Mouse (Mus musculus): ENCODE data around the gene Fbxo7. TPM values are rescaled to one million over a fixed set of nuclear protein-coding genes. Genes with fewer than 3 reads are reported as not detected.
"Not testable (repeated sequence)": the region's sequence is repeated elsewhere in the genome, so short reads cannot be mapped to it uniquely, and the experiment has no call there.

The Fbxo7 gene
- total RNA-seq (2015; ENCODE audit: low replicate concordance) = 84.9 and 110 TPM in 2 replicates
- 123 and 155 TPM in 2 replicates for total RNA-seq (2017; ENCODE audit: low replicate concordance)

DNA sequence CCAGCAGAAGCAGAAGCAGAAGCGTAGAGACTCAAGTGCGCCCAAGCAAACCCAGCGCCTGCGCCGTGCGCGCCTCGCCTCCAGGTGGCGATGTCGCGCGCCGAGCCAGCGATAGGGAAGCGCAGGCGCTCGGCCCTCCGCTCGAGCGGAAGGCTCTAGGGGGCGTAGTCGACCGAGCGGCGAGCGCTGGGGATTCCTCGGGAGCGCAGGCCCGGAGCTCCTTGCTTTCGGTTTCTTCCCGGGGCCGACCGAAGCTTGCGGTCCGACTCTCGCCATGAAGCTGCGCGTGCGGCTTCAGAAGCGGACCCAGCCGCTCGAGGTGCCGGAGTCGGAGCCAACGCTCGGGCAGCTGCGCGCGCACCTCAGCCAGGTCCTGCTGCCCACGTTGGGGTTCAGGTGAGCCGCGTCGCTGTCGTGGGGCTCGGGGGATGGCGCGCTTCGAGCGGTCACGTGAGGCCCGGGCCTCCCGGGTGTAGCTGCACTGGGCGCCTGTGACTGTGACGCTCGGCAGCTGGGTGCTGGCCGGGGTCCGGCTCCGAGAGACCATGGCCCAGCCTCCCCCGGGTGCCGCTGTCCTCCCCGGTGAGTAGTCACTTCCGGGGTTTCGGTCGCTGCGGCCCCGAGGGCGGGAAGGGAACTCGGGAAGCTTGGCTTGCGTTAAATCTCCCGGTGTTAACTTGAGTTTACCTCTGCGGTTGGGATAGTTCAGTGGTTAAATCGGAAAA lies at the start of gene Fbxo7:
Gene Fbxo7, plus strand, starts transcription at position 224 of the 725 bp plus-strand sequence.
- peak; percentile 72 for ATAC-seq (replicated peaks; ENCODE audit: low FRiP score, poor library complexity, severe bottlenecking)

DNA sequence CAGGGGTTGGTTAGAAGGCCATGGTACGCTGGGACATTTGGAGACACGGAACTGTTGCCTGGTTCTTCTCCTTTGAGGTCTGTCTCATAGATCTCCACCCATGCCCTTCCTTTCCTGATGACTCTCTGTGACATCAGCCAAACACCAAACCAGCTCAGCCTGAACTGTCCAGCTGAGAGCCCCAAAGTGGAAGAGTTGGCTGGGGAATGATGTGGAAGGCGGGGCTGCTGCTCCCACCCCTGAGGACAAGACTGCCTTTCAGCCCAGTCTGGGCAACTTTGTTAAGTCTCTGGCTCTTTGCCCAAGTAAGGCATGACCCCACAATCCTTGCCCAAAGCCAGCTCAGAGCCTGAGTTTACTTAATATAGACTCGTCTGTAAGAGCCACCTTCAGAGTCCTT lies 48.9 kb upstream of the Fbxo7 start:
- no peak for ATAC-seq (replicated peaks; ENCODE audit: low FRiP score, poor library complexity, severe bottlenecking)

DNA sequence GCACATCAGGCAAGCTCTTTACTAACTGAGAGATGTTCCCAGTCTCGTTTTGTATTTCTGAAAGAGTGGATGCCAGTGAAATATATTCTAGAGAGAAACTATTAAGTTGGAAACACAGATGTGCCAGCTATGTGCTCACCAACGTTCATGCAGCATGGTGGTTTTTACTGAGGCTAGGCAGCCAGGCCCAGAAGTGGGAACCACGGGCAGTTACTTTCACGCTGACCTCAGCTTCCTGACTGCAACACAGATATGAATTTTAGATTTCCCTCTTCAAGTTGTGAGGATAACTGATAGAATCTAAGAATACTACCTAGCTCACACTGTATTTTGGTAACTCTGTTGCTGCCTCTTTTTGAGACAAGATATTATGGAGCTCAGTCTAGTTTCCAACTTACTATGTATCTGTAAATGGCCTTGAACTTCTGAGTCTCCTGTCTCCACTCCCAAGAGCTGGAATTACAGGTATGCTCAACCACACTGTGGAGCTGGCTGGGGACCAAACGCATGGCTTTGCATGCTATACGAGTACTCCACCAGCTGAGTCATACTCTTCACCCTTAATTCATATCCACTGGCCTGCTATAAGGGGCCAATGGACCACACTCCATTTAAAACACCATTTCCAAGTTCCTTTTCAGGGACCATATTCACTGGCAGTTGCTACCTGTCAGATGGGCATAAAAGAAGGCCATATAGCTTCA lies 32.2 kb upstream of the Fbxo7 start:
- no peak for ATAC-seq (replicated peaks; ENCODE audit: low FRiP score, poor library complexity, severe bottlenecking)

DNA sequence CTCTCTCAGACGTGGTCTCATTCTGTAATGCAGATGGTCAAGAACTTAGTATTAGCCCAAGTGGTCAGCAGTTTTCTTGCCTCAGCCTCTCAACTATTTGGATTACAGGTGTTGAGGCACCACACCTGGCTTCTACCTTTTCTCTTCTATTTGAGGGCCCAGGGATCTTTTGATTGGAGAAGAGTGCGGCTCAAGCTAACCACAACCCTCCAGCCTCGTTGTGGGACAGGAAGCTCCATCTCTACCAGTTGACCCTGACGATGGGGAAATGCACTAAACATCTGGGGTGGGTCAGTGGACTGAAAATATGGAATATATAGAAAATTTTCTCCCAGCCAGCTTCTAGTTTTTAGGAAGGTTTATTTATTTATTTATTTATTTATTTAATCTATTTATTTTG lies 29.4 kb upstream of the Fbxo7 start:
- no peak for ATAC-seq (replicated peaks; ENCODE audit: low FRiP score, poor library complexity, severe bottlenecking)

DNA sequence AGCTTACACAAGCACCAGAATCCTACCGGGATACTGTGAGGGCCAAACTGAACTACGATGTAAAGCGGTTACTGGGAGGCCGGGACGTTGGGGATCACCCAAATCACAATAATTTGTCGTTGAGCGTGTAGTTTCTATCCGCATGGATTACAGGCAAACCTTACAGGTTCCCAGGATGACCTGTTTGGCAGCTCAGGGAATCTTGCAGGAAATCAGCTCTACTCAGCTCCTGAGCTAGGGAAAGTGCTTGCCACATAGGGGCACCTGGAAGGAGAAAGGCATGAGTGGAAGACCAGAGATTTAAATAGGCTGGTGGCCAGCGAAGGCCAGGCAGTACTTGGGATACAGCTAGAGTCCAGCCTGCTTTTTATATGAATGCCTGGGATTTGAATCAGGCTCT lies 27.9 kb upstream of the Fbxo7 start:
- ATAC-seq (replicated peaks; ENCODE audit: low FRiP score, poor library complexity, severe bottlenecking) = no peak

DNA sequence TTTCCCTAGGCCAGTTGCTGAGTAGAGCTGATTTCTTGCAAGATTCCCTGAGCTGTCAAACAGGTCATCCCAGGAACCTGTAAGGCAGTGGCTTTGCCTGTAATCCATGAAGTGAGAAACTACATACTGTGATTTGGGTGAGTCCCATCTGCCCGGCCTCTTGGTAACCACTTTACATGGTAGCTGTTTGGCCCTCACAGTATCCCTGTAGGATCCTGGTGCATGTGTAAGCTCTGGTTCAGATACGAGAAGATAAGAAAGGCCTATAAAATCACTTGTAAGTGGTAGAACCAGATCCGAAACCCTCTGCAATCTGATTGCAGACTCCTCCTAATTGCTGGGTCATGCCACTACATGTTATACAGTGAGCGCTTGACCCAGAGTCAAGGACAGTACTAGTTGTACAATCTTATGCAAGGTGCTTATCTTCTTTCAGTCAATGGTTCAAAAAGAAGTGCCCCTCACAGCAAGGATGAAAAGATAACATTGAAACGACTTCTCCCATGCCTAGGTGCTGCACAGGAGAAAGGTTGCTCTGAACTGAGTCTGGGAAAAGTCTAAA lies 27.1 kb upstream of the Fbxo7 start:
- ATAC-seq (replicated peaks; ENCODE audit: low FRiP score, poor library complexity, severe bottlenecking) = no peak

DNA sequence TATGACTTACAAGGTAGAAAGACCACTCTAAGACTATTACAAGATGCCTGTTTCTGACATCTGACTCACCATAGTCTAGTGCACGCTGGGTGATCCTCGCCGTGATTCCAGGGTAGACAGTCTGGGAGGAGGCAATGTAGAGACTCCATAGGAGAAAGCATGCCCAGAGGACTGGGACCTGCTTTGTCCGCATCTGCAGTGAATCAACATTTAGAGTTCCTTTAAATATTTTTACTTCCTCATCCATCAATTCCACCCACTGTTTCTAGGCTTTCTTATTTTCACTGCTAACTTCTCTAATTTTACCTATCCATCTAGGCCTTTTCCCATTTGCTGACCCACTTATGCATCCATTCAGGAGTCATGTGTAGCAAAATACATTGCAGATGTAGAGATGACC lies 21.3 kb upstream of the Fbxo7 start:
- ATAC-seq (replicated peaks; ENCODE audit: low FRiP score, poor library complexity, severe bottlenecking) = no peak

DNA sequence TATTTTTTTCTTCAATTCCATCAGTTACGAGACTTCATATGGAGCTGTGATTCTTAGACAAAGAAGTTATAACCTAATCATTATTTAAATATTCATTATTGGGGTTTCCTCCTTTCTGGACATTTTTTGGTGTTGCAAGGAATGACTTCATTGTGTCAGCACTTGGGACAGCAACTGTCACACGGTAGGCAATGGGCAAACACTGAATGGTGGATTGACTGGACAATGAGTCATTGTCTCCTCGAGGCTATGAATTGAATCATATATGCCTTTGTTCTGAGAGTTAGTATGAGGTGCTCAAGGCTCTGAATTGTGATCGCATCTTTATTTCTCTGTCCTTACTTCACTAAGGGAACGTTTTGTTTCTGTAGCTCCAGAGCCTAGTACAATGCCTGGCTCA lies 15.3 kb upstream of the Fbxo7 start:
- ATAC-seq (replicated peaks; ENCODE audit: low FRiP score, poor library complexity, severe bottlenecking) = no peak

DNA sequence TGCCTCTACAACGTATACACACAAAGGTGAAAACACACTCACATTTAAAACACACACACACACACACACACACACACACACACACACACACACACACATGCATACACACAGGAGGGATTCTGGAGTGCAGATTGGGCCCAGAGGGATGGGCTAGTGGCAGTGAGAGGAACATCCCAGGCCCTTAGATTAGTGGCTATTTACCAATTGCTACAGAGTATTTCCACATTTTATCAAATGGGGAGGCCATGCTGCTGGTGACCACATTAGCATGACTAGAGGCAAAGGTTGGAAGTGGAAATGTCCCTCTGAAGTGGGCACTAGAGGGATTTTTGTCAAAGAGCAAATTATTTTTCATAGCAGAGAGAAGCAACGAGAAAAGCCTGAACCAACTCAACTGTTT lies 12.1 kb upstream of the Fbxo7 start:
- no peak for ATAC-seq (replicated peaks; ENCODE audit: low FRiP score, poor library complexity, severe bottlenecking)

DNA sequence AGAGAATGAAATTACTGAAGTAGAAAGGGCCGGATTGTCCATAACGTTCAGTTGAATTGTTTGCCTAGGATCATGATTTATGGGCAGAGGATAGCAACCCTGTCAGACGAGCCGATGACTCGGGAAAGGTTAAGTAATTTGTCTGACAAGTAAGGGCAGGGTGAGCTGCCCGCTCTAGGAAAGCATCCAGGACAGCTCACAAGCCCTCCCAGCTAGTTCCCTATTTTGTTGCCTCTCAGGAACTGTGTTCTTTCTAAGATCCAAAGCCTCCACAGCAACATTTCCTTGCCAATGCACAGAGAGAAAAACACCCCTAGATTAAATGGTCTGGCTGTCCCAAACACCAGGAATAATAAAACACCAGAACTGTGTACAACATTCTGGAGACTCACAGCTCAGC lies 11.1 kb upstream of the Fbxo7 start:
- ATAC-seq (replicated peaks; ENCODE audit: low FRiP score, poor library complexity, severe bottlenecking) = no peak

DNA sequence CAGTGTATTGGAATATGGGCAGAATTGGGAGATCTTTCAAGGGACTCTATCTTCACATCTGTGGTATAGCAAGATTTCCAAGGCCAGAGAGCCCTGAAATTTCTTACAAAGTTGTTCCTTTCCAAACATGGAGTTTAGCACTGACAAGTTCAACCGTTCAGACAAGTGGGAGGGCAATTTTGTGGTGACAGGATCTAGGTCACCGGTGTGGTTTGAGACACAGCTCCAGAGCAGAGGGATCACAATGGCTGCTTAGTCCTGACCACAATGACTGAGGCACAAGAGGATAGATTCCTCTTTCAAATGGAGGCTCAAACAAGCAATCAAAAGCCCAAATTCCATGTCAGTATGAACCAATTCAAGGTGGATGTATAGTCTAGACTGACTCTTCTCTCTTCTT lies 10.6 kb upstream of the Fbxo7 start:
- ATAC-seq (replicated peaks; ENCODE audit: low FRiP score, poor library complexity, severe bottlenecking) = no peak

DNA sequence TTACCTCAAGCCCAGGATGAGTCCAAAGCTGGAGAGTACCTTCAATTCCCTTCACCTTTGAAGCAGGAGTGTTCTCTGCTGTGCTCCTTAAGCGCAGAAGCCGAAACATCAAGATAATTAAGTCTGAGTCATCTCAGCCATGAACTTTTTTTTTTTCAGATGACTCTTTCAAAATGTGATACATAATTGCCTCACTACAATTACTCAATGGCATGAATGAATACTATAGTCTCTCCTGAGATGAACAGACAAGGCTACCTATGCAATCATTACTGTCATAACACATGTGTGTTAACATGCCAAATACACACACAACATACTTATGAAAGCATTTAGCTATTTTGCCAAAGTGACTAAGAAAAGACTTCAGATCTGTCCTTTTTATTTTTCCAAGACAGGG lies 10.0 kb upstream of the Fbxo7 start, which contains the start of gene Bpifc:
Gene Bpifc, minus strand, starts transcription at position 115 of the 400 bp plus-strand sequence.
- ATAC-seq (replicated peaks; ENCODE audit: low FRiP score, poor library complexity, severe bottlenecking) = no peak

DNA sequence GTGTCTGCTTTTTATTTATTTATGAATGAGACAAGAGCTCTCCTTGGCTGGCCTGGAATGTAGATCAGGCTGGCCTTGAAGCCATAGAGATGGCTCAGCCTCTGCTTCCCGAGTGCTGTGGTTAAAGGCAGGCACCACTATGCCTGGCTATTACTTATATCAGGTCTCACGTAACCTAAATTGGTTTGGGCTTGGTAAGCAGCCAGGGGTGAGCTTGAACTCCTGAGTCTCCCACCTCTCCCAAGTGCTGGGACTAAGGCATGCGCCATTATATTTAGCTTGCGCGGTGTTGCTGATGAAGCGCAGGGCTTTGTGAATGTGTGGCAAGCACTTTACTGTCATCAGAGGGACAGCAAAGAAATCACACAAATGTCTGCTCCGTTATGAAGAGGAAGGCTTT lies 4.0 kb upstream of the Fbxo7 start:
- no peak for ATAC-seq (replicated peaks; ENCODE audit: low FRiP score, poor library complexity, severe bottlenecking)

DNA sequence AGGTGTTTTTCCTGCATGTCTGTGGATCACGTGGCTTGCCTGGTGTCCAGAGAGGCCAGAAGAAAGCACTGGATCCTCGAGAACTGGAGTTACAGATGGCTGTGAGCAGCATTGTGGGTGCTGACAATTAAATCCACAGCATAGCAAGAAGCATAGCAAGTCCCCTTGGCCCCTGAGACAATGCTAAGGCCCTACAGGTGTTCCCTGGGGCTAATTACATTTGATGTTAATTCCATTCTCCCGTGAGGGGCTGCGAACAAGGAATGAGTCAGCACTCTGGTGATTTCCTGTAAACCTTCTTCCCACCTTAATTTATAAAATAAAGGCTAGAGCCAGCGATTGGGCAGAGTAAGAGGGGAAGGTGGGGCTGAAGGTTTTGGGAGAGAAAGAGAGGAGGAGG lies 3.0 kb upstream of the Fbxo7 start:
- no peak for ATAC-seq (replicated peaks; ENCODE audit: low FRiP score, poor library complexity, severe bottlenecking)

DNA sequence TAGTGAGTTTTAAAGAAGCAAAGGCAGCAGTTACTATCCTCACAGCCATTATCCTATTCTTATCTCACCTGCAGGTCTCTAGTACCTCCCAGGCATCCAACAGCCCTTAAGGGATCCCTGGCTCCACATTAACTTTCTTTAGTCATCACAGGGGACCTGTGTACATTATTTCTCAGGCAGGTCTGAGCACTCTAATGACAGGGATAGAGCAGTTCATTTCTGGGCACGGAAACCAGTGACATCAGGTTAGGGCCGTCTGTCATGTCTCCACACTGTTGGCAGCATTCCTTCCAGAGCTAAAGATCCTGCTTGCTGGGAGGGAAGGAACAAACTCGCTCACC lies 394 bp upstream of the Fbxo7 start:
- ATAC-seq (replicated peaks; ENCODE audit: low FRiP score, poor library complexity, severe bottlenecking) = peak; percentile 18

DNA sequence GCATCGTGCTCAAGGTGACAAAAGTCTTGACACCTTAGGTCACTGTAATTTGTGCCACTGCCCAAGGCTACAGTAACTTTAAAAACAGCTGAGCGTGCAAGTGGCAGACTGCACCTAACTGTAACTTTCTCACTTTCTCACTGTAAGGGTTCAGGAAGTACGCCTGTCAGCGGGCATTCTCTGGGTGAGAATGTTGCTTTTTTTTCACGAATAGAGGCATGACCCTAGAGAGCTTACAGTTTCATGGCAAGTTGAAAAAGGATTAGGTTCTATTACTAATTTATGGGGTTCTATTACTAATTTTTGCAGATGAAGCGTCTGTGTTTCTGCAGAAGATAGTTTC lies 673 bp downstream of the Fbxo7 start:
- peak; percentile 17; the same call in 1 of the 2 replicates for ATAC-seq (replicated peaks; ENCODE audit: low FRiP score, poor library complexity, severe bottlenecking)

DNA sequence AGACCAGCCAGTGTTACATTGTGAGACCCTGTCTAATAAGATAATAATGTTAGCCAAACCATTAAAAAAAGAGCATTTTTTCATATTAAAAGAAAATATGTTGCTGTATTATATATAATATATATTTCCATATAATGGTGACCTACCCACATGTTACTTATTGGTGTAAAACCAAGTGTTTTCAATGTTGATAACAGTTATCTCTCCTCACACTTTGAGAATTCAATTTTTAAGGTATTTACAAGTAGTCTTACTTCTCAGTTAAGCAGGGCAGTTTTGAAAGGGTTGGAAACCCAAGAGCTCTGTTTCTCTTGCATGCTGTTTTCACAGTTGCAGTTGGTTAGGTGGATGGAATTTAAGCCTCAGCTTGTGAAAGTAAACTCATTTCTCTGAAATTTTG lies 1.4 kb downstream of the Fbxo7 start:
- ATAC-seq (replicated peaks; ENCODE audit: low FRiP score, poor library complexity, severe bottlenecking) = no peak

DNA sequence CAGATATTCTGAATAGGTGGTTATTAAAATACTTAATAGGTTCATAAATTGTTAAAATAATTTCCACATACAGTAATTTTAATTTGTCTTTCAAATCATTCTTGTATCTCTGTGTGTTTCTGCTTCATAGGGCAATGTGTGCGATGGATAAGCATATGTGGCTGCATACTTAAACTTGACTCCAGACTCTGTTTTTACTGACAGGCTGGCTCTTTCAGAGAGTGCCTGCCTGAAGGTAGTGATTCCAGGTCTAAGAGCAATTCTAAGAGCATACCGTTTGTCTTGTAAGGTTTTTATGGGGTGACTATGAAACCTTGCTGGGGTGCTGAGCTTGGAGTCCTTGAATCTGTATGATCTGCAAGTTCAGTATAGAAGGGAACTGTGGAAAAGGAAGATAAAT lies 4.1 kb downstream of the Fbxo7 start:
- peak; percentile 41 for ATAC-seq (replicated peaks; ENCODE audit: low FRiP score, poor library complexity, severe bottlenecking)

DNA sequence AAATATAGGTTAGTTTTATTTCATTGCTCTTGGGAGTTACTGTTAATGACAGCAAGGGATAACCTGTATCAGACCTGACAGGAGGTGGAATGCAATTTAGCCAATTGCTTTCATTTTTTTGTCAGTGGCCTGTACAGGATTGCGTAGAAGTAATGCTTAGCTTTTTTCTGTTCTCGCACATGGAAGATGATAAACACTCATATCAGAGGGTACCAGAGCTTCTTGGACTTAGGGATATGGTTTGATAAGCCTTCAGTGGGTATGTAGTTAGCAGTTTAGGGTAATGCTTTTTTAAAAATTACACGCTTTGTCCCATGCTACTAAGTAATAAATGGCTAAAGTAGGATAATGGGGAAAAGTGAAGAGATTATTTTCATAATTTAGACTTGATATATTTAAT lies 4.6 kb downstream of the Fbxo7 start:
- ATAC-seq (replicated peaks; ENCODE audit: low FRiP score, poor library complexity, severe bottlenecking) = peak; percentile 72

DNA sequence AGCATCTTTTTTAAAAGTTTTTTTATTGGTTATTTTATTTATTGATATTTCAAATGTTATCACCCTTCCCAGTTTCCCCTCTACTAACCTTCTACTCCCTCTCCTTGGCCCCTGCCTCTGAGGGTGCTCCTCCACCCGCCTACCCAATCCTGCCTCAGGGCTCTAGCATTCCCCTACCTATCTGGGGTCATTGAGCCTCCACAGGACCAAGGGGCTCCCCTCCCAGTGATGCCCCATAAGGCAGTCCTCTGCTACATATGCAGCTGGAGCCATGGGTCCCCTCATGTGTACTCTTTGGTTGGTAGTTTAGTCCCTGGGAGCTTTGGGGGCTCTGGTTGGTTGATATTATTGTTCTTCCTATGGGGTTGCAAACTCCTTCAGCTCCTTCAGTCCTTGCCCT lies 5.0 kb downstream of the Fbxo7 start:
- not testable (repeated sequence) for ATAC-seq (replicated peaks; ENCODE audit: low FRiP score, poor library complexity, severe bottlenecking)

DNA sequence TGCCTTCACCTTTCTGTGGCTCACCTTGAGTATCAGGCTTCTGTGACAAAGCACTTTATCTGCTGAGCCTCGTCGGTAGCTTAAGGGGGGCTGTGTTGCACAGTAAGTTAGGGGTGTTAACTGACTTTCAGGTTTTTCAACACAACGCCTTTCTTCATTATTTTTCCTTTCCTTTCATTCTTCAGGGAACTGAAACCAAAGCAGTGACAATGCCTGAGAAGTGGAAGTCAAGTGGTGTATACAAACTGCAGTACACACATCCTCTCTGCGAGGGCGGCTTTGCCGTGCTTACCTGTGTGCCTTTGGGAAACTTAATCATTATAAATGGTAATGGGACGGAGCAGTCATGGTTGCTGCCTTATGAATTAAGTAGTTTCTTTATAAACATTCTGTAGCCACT lies 9.0 kb downstream of the Fbxo7 start:
- ATAC-seq (replicated peaks; ENCODE audit: low FRiP score, poor library complexity, severe bottlenecking) = no peak
